Mouse (Mus musculus) stomach, embryonic 14.5 days (tissue): Measurements from ENCODE around the gene Fancf. TPM values are rescaled to one million over a fixed set of nuclear protein-coding genes. Genes with fewer than 3 reads are reported as not detected.

ENCODE experiments used
- ATAC-seq: fragments of 200-750 bp; cut with Nextera tagmentation; 2 replicates; pipeline ENCODE4 v1.8.0; 2017; ENCODE audit warnings: low read depth, moderate TSS enrichment; ENCODE audit not compliant: insufficient number of reproducible peaks, insufficient read depth, low FRiP score
- H3K27ac ChIP-seq: fragments of 300-500 bp; sonication (generic); 2 replicates; pipeline ENCODE4 v1.5.1; 2014; ENCODE audit warnings: mild to moderate bottlenecking, low read length, moderate library complexity, mixed read lengths
- H3K27me3 ChIP-seq: fragments of 300-500 bp; sonication (generic); 2 replicates; pipeline ENCODE4 v1.6.1; 2014; ENCODE audit warnings: low read length, control low read depth, mixed read lengths; ENCODE audit not compliant: control insufficient read depth, insufficient read depth
- H3K36me3 ChIP-seq: fragments of 300-500 bp; sonication (generic); 2 replicates; pipeline ENCODE4 v1.6.1; 2014; ENCODE audit warnings: mild to moderate bottlenecking, control low read depth, low read length, moderate library complexity, mixed read lengths; ENCODE audit not compliant: control insufficient read depth, insufficient read depth
- H3K4me1 ChIP-seq: fragments of 300-500 bp; sonication (generic); 2 replicates; pipeline ENCODE4 v1.6.1; 2014; ENCODE audit warnings: low read length, control low read depth, mixed read lengths; ENCODE audit not compliant: control insufficient read depth, insufficient read depth
- H3K4me2 ChIP-seq: fragments of 300-500 bp; sonication (generic); replicated peaks from 2 replicates; pipeline ENCODE4 v1.6.1; 2014; ENCODE audit warnings: low read depth, low read length, control low read depth
- H3K4me3 ChIP-seq: fragments of 300-500 bp; sonication (generic); 2 replicates; pipeline ENCODE4 v1.5.1; 2014; ENCODE audit warnings: low read depth, low read length, control low read depth
- H3K9ac ChIP-seq: fragments of 300-500 bp; sonication (generic); replicated peaks from 2 replicates; pipeline ENCODE4 v1.6.1; 2014; ENCODE audit warnings: low read depth, mild to moderate bottlenecking, control low read depth, low read length, moderate library complexity, mixed read lengths
- H3K9me3 ChIP-seq: fragments of 300-500 bp; sonication (generic); 2 replicates; pipeline ENCODE4 v1.6.1; 2016; ENCODE audit warnings: low read depth, low read length, control low read depth; ENCODE audit not compliant: control insufficient read depth
- WGBS: fragments of 180-500 bp; shearing (Covaris S2); extraction: QIAGEN DNeasy Blood & Tissue Kit; methylation state at CpG from one replicate; pipeline ENCODE4 v1.1.7; 2014; 5-methylcytosine and 5-hydroxymethylcytosine counted together
- polyA plus RNA-seq: library from polyadenylated mRNA; unstranded; fragments of >200 nt; fragmentation: Nextera tagmentation; extraction: Ambion mirVana; gene quantifications from 2 replicates; pipeline ENCODE4 v1.2.1, GENCODE M21; 2014

Fancf gene
- polyA plus RNA-seq, 1 experiment from 2014 or later: 5.1 TPM

GRCm38 (mm10) chr7:51819891-51820290 lies 42.2 kb downstream of the Fancf start:
- Histone ChIP-seq H3K9me3 (no peaks in the 10 kb centered on the region), H3K27ac (no peak overlapping the region), H3K4me1 (no peaks in the 10 kb centered on the region), H3K36me3 (no peaks in the 10 kb centered on the region), H3K9ac (no peak overlapping the region), H3K4me2 (no peak overlapping the region), H3K27me3 (no peaks in the 10 kb centered on the region), H3K4me3 (no peak overlapping the region)
- WGBS: 56% methylated on average over 1 of the region's 1 CpGs
- ATAC-seq: no peak

GRCm38 (mm10) chr7:51818251-51818974 lies 43.7 kb downstream of the Fancf start:
- Histone ChIP-seq H3K36me3 (no peaks in the 10 kb centered on the region), H3K4me2 (no peak overlapping the region), H3K9ac (no peak overlapping the region), H3K4me3 (no peak overlapping the region), H3K27me3 (no peaks in the 10 kb centered on the region), H3K27ac (no peak overlapping the region), H3K4me1 (no peaks in the 10 kb centered on the region), H3K9me3 (no peaks in the 10 kb centered on the region)
- ATAC-seq: no peak
- WGBS: 51% methylated on average over 3 of the region's 3 CpGs

DNA sequence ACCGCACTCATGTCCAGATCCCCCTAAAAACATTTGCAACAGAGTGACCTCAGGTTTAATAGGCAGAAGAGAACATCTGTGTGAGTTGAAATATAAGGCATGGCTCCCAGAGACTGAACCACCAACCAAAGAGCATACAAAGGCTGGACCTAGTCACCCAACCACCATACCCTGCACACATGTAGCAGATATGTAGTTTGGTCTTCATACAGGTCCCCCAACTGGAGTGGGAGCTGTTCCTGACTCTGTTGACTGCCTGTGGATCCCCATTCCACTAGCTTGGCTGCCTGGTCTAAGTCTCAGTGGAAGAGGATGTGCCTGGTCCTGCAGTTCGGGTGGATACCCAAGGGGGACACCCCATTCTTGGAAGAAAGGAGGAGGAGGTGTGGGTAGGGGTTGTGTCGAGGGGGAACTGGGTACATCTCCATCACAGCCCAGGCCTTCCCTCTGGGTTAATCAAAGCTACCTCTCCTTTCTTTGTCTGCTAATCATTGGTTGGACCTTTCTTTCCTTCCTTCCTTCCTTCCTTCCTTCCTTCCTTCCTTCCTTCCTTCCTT lies 45.7 kb downstream of the Fancf start:
- Histone ChIP-seq H3K4me1 (no peaks in the 10 kb centered on the region), H3K9me3 (no peaks in the 10 kb centered on the region), H3K27ac (no peak overlapping the region), H3K4me2 (no peak overlapping the region), H3K27me3 (no peaks in the 10 kb centered on the region), H3K9ac (no peak overlapping the region), H3K36me3 (no peaks in the 10 kb centered on the region), H3K4me3 (no peak overlapping the region)
- no peak for ATAC-seq
- WGBS: 63% methylated on average over 3 of the region's 3 CpGs

- H3K36me3 ChIP-seq: no peaks in the 10 kb centered on the region
- no peaks in the 10 kb centered on the region for H3K27me3 ChIP-seq
- no peak overlapping the region for H3K4me2 ChIP-seq
- H3K9ac ChIP-seq: no peak overlapping the region
- H3K27ac ChIP-seq: no peak overlapping the region
- no peaks in the 10 kb centered on the region for H3K4me1 ChIP-seq
- no peak overlapping the region for H3K4me3 ChIP-seq
- 36% methylated on average over 4 of the region's 4 CpGs for WGBS
- no peaks in the 10 kb centered on the region for H3K9me3 ChIP-seq
- no peak for ATAC-seq
Measured at GRCm38 (mm10) chr7:51815473-51816282, 46.4 kb downstream of the Fancf start.

Other genes with a start within 250 kb of the Fancf start
- gene Slc17a6, start 240.3 kb downstream of the Fancf start, polyA plus RNA-seq: not detected in 2 replicates
- gene Gas2, start 252 bp downstream of the Fancf start, polyA plus RNA-seq: 17.5 and 19.7 TPM in 2 replicates
- gene Svip, start 143.8 kb upstream of the Fancf start, polyA plus RNA-seq: 13.1 and 14.8 TPM in 2 replicates
- not detected in 2 replicates for gene 1700015G11Rik, start 153.5 kb upstream of the Fancf start, polyA plus RNA-seq